Mouse (Mus musculus) small intestine, adult 2 months (tissue): Measurements from ENCODE around the gene Shld2.
"Not testable (repeated sequence)": the region's sequence is repeated elsewhere in the genome, so short reads cannot be mapped to it uniquely, and the experiment has no call there.

Experiments used
- CTCF ChIP-seq: fragments of 200-500 bp; IDR thresholded peaks from 2 replicates; pipeline ENCODE4 v1.5.1; 2012; ENCODE audit warnings: low read depth, mild to moderate bottlenecking, control low read depth, inconsistent platforms, low read length, moderate library complexity, mixed read lengths; ENCODE audit not compliant: insufficient replicate concordance, insufficient read length; ENCODE audit errors: extremely low read depth
- POLR2A ChIP-seq: fragments of 200-500 bp; IDR thresholded peaks from 2 replicates; pipeline ENCODE4 v1.6.1; 2012; ENCODE audit warnings: low read depth, mild to moderate bottlenecking, control low read depth, inconsistent platforms, low read length, moderate library complexity

GRCm38 (mm10) chr14:34314383-34314782, 4.1 kb upstream of the Shld2 start:
- TF ChIP-seq POLR2A, CTCF: not testable (repeated sequence)
